Mouse (Mus musculus) brain, embryonic 14.5 days (tissue): ENCODE measurements around the gene Myg1.

ENCODE experiments used
- CTCF ChIP-seq: fragments of 200-500 bp; IDR thresholded peaks from 2 replicates; pipeline ENCODE4 v1.5.1; 2012; ENCODE audit warnings: inconsistent platforms, mild to moderate bottlenecking, moderate library complexity, borderline replicate concordance; ENCODE audit not compliant: insufficient read depth, insufficient read length; ENCODE audit errors: extremely low read depth
- POLR2A ChIP-seq: fragments of 200-500 bp; IDR thresholded peaks from 2 replicates; pipeline ENCODE4 v1.6.1; 2012; ENCODE audit warnings: mild to moderate bottlenecking, inconsistent platforms, borderline replicate concordance; ENCODE audit not compliant: poor library complexity, insufficient read depth, insufficient read length, severe bottlenecking; ENCODE audit errors: extremely low read depth

- no peak for TF ChIP-seq CTCF
- no peak for TF ChIP-seq POLR2A
Observed at GRCm38 (mm10) chr15:102311489-102311888, 20.0 kb upstream of the Myg1 start.
